Mouse (Mus musculus) liver, adult 2 months (tissue): Measurements from ENCODE around the gene Hist1h1e. TPM values are rescaled to one million over a fixed set of nuclear protein-coding genes. Genes with fewer than 3 reads are reported as not detected.
"Not testable (repeated sequence)": the region's sequence is repeated elsewhere in the genome, so short reads cannot be mapped to it uniquely, and the experiment has no call there.

Source experiments
- DNase-seq: peaks from one replicate; pipeline ENCODE4 v3.0.0-alpha.2; 2011; ENCODE audit warnings: low read depth, low spot score; ENCODE audit errors: extremely low read depth
- H3K27ac ChIP-seq: fragments of 200-500 bp; replicated peaks from 2 replicates; pipeline ENCODE4 v1.5.1; 2012; ENCODE audit warnings: low read depth, mild to moderate bottlenecking, control low read depth, inconsistent platforms, low read length; ENCODE audit not compliant: insufficient read depth
- H3K27me3 ChIP-seq: fragments of 200-500 bp; 2 replicates; pipeline ENCODE4 v1.6.1; 2012; ENCODE audit warnings: mild to moderate bottlenecking, moderate library complexity, low read length, inconsistent platforms; ENCODE audit not compliant: control insufficient read depth, insufficient read depth
- H3K36me3 ChIP-seq: fragments of 200-500 bp; 2 replicates; pipeline ENCODE4 v1.6.1; 2012; ENCODE audit warnings: low read length, inconsistent platforms; ENCODE audit not compliant: control insufficient read depth, insufficient read depth
- H3K4me1 ChIP-seq: fragments of 200-500 bp; 2 replicates; pipeline ENCODE4 v1.6.1; 2011; ENCODE audit warnings: low read length; ENCODE audit not compliant: control insufficient read depth, insufficient read depth
- H3K4me3 ChIP-seq: fragments of 200-500 bp; 2 replicates; pipeline ENCODE4 v1.5.1; 2011; ENCODE audit warnings: low read depth, mild to moderate bottlenecking, control low read depth, low read length, moderate library complexity; ENCODE audit not compliant: insufficient read depth
- H3K79me2 ChIP-seq: fragments of 200-500 bp; 2 replicates; pipeline ENCODE4 v1.6.1; 2012; ENCODE audit warnings: inconsistent platforms, mild to moderate bottlenecking, low read length, moderate library complexity; ENCODE audit not compliant: control insufficient read depth, insufficient read depth
- H3K9ac ChIP-seq: fragments of 200-500 bp; 2 replicates; pipeline ENCODE4 v1.6.1; 2012; ENCODE audit warnings: low read depth, mild to moderate bottlenecking, control low read depth, inconsistent platforms, low read length
- CTCF ChIP-seq: fragments of 200-500 bp; IDR thresholded peaks from 2 replicates; pipeline ENCODE4 v1.5.1; 2011; ENCODE audit warnings: low read depth, low read length, control low read depth
- POLR2A ChIP-seq: fragments of 200-500 bp; IDR thresholded peaks from 2 replicates; pipeline ENCODE4 v1.6.1; 2011; ENCODE audit warnings: low read length, control low read depth; ENCODE audit not compliant: insufficient read depth; ENCODE audit errors: extremely low read depth
- WGBS: fragments of 180-500 bp; shearing (Covaris S2); methylation state at CpG from one replicate; pipeline ENCODE4 v1.1.7; 2018; 5-methylcytosine and 5-hydroxymethylcytosine counted together
- polyA plus RNA-seq: library from polyadenylated mRNA; depleted of rRNA; stranded (reverse); fragments of >200 nt; gene quantifications from 2 replicates; pipeline ENCODE4 v1.2.3, GENCODE M21; 2012
- total RNA-seq: library from RNA; depleted of rRNA; stranded (reverse); fragments of >200 nt; gene quantifications from 2 replicates; pipeline ENCODE4 v1.2.3, GENCODE M21; 2014

Hist1h1e gene
- total and polyA plus RNA-seq, 2 experiments: 0.73 to 27.0 TPM

DNA sequence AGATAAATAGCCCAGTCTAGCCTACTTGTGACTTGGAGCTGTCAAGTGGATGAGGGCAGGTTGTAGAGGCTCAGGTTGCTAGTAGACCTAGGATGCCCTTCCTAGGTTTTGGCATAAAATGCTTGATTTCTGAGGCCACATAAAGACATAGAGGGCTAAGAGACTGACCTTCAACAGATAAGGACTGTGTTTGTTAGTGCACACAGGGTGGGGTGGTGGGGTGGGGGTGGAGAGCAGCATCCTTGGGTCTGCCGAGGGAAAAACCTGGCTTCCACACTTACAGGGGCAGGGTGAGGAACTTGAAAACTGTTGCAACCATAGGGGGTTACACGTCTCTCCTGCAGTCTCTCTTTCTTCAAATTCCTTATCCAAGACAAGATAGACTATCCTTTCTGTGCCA is 27.2 kb downstream of the Hist1h1e start:
- Histone ChIP-seq H3K27me3 (no peaks in the 10 kb centered on the region), H3K27ac (no peak overlapping the region), H3K36me3 (no peaks in the 10 kb centered on the region), H3K4me1 (peaks cover 2% of the 10 kb centered on the region; the same call in 1 of the 2 replicates), H3K9ac (no peak overlapping the region), H3K4me3 (no peak overlapping the region), H3K79me2 (no peaks in the 10 kb centered on the region)
- DNase-seq: no peak
- WGBS: 86% methylated on average over 2 of the region's 2 CpGs
- TF ChIP-seq CTCF (no peak), POLR2A (no peak)

DNA sequence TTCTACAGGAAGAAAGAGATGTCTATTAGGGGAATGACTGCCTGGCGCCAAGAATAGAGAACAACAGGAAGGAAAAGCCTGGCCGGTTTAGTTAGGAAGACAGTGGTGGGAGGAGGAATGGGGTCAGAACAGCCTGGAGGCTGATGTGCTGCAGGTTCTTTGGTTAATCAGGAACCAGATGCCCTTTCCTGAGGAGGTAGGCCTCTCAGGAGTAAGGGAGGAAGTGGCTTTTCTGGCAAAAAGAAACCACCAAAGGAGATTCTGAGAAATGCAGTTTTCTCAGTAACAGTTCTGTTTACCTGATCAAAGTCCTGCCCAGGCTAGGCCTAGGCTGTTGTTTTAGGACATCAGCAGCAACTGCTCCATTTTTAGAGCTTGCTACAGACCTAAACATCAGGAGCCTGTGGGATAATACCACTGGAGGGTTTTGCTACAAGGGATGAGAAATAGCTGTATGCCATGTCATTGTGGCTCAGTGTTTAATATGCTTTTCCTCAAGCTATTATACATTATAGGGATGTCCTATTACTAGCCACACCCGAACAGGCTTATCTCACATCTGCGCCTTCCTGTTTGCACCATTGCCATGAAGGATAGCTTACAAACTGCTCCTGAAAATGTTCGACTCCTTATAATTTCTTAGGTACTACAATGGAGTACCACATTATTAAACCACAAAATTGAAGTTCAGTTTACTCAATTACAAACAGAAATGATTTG is 29.1 kb downstream of the Hist1h1e start:
- peak; percentile 52 for DNase-seq
- no peaks in the 10 kb centered on the region for H3K27me3 ChIP-seq
- no peak overlapping the region for H3K4me3 ChIP-seq
- no peaks in the 10 kb centered on the region for H3K79me2 ChIP-seq
- no peaks in the 10 kb centered on the region for H3K36me3 ChIP-seq
- no peak overlapping the region for H3K9ac ChIP-seq
- peaks cover 2% of the 10 kb centered on the region; the same call in 1 of the 2 replicates for H3K4me1 ChIP-seq
- H3K27ac ChIP-seq: peak overlapping the region; percentile 68; the same call in 1 of the 2 replicates
- 66% methylated on average over 5 of the region's 5 CpGs for WGBS
- TF ChIP-seq CTCF (no peak), POLR2A (no peak)

GRCm38 (mm10) chr13:23592614-23593013 is 29.7 kb downstream of the Hist1h1e start:
- H3K9ac ChIP-seq: no peak overlapping the region
- no peak overlapping the region for H3K27ac ChIP-seq
- no peaks in the 10 kb centered on the region for H3K27me3 ChIP-seq
- DNase-seq: no peak
- H3K36me3 ChIP-seq: no peaks in the 10 kb centered on the region
- no peak for TF ChIP-seq POLR2A
- no peak for TF ChIP-seq CTCF
- 75% methylated on average over 7 of the region's 7 CpGs for WGBS
- H3K79me2 ChIP-seq: no peaks in the 10 kb centered on the region
- H3K4me1 ChIP-seq: peaks cover 2% of the 10 kb centered on the region; the same call in 1 of the 2 replicates
- H3K4me3 ChIP-seq: no peak overlapping the region

GRCm38 (mm10) chr13:23591886-23592285 is 30.5 kb downstream of the Hist1h1e start:
- H3K9ac ChIP-seq, H3K27ac ChIP-seq, H3K4me3 ChIP-seq, H3K27me3 ChIP-seq, DNase-seq, H3K4me1 ChIP-seq, H3K36me3 ChIP-seq, H3K79me2 ChIP-seq: not testable (repeated sequence)
- 85% methylated on average over 7 of the region's 7 CpGs for WGBS

DNA sequence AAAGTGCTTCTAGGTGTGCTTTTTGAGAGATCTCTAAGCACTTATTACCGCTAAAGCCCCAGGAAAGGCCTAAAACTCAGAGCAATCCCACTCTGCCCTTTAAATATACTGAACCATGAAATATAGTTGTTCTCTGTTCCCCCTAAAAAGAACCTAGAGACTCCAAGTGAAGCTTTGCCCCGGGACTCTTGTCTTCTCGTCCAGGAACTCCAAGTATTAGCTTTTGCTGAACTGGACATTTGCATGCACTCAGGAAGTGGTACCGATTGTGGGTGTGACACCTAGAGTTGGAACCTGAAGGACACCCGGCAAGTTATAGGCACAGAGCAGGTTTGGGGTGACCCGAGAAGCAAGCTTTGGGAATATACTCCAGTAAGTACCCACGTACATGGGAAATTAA is 31.2 kb downstream of the Hist1h1e start:
- Histone ChIP-seq H3K9ac (no peak overlapping the region), H3K27me3 (no peaks in the 10 kb centered on the region), H3K79me2 (no peaks in the 10 kb centered on the region), H3K4me1 (peaks cover 5% of the 10 kb centered on the region; the same call in 1 of the 2 replicates), H3K27ac (no peak overlapping the region), H3K36me3 (no peaks in the 10 kb centered on the region), H3K4me3 (no peak overlapping the region)
- no peak for DNase-seq
- TF ChIP-seq CTCF (no peak), POLR2A (no peak)
- 93% methylated on average over 7 of the region's 7 CpGs for WGBS

- peak overlapping the region; percentile 72; the same call in 1 of the 2 replicates for H3K4me3 ChIP-seq
- peaks cover 11% of the 10 kb centered on the region; the same call in 1 of the 2 replicates for H3K4me1 ChIP-seq
- H3K27ac ChIP-seq: peak overlapping the region; percentile 35; the same call in 1 of the 2 replicates
- WGBS: 23% methylated on average over 1 of the region's 1 CpGs
- H3K9ac ChIP-seq: no peak overlapping the region; the same call in 1 of the 2 replicates
- H3K36me3 ChIP-seq: no peaks in the 10 kb centered on the region
- TF ChIP-seq POLR2A (no peak), CTCF (no peak)
- H3K27me3 ChIP-seq: no peaks in the 10 kb centered on the region
- DNase-seq: no peak
- H3K79me2 ChIP-seq: no peaks in the 10 kb centered on the region
Observed at GRCm38 (mm10) chr13:23586940-23587225, 35.5 kb downstream of the Hist1h1e start.
